Mouse (Mus musculus): ENCODE results near the gene Hist1h3g.

The Hist1h3g gene

GRCm38 (mm10) chr13:23535137-23536075 is at the start of gene Hist1h3g:
Hist1h3g (plus strand) TSS chr13:23535422.
- DNase-seq (ENCODE audit: low read depth, low spot score) = peak; percentile 98

DNA sequence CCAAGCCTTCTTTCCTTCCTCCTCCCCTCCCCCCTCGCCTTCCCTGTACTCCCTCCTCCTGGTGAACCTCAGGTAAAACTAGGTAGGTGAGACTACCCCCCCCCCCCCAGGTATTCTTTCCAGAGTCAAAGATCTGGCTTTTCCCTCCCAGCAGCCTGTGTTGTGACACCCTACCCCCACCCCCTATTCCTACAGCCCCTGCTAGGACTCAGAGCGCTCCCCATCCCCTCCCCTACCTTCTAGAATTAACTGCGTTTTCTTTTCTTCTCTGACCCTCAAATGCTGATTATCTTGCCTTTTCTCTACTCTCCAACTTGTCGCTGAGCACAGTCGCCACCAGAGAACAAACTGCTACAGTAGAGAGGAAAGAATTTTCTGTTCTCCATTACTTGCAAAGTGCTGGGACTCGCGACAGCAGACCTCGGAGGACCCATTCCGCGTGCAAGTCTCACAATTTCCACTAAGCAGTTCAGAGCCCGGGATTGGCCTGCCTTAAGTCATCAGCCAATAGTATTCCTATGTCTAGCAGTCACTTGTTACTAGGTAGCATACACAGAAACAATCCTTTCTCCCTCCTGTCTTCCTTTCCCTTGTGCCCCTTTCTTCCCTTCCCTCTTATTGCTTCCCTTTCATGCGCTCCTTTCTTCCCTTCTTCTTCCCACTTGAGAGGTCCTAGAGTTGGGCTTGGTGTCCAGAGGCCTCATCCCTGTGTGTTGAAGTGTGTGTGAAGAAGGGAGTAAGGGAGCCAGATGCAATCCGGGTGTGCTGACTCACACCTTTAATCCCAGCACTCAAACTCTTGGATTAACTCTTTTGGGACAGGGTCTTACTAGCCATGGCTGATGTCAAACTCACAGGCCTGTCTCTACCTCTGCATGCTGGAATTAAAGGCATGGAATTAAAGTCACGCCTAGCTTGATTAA is 46.6 kb upstream of the Hist1h3g start, which contains the start of gene Btn2a2:
Gene Btn2a2 (minus strand): TSS at position 458 of the 923 bp plus-strand sequence.
- DNase-seq (ENCODE audit: low read depth, low spot score) = peak; percentile 89

GRCm38 (mm10) chr13:23490863-23491262 is 44.4 kb upstream of the Hist1h3g start:
- no peak for DNase-seq (ENCODE audit: low read depth, low spot score)

DNA sequence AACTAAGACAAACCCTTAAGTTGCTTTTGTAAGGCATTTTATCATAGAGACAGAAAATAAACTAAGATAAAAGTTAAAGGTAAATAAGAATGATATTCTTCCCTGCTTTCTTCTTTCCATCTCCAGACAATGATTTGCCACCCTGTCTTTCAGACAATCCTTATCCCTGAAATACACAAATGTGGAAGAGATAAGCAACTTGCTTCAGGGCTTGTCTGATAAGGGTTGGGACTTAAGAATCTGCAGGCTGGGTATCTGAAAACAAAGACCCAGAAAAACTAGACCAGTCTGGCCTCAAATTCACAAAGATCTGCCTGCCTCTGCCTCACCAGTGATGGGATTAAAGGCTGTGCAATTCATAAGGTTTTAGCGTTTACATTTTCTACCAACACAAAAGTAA is 44.0 kb upstream of the Hist1h3g start:
- no peak for DNase-seq (ENCODE audit: low read depth, low spot score)

DNA sequence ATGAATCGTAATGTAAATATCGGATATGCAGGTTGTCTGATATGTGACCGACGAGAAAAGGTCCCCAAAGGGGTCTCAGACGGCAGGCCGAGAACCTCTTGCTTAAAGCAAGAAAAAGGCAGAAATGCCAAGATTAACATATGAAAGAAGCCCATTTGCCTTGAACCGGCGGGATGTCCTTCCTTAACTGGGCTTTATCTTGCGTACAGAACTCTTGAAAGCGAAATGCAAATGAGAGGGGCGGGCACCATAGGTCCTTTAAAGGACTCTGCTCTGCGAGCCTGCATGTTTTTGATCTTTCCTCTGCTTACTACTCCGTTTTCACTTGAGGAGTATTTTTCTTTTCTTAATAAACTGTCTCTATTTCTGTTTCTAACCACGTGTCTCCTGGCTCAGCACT is 43.2 kb upstream of the Hist1h3g start:
- peak; percentile 95 for DNase-seq (ENCODE audit: low read depth, low spot score)

DNA sequence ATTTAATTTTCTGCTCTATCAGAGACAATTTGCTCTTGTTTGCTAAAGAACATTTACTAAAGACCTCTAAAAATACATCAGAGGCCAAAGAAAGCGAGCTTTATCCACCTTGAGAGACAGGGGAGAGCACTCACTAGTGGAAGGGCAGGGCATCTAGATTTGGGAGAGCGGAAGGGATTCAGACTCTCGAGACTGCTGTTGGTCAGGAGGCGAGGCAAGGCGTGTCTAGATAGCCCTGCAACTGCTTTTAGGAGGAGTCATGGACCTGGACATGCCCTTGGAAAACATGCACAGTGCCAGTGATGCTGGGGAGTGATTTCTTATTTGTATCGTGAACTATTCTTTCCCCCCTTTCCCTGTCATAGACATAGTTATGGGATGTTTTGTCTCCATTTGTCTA is 39.7 kb upstream of the Hist1h3g start:
- peak; percentile 59 for DNase-seq (ENCODE audit: low read depth, low spot score)

DNA sequence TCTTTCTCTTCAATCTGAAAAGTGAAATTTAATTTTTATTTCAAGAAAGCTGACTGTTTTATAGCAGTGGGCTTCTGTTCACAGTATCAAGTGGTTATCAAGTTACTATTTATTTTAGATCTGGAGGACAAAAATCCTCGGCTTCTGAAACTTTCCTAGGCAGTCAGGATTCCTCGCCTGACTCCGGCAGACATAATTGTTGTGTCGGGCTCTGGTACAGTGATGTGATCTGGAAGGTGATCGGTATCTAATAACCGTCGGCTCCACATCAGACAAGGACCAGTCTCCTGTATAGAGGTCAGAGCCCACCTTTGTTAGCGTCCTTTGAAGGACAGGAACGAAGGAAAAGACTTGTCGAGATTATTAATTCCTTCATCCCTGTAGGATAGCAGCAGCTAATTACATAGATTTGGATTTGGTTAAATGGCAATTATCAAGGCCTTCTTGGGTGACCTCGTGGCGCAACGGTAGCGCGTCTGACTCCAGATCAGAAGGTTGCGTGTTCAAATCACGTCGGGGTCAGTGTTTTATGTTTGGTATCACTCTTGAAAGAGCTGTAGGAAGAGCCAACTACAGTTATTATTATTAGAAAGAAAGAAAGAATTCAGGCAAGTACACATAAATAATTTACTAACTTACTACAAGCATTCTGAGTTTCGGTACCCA is 37.4 kb upstream of the Hist1h3g start:
- DNase-seq (ENCODE audit: low read depth, low spot score) = peak; percentile 85

- peak; percentile 41 for DNase-seq (ENCODE audit: low read depth, low spot score)
Measured at GRCm38 (mm10) chr13:23498653-23499052, 36.6 kb upstream of the Hist1h3g start.

GRCm38 (mm10) chr13:23499943-23500342 is 35.3 kb upstream of the Hist1h3g start:
- DNase-seq (ENCODE audit: low read depth, low spot score) = peak; percentile 55

DNA sequence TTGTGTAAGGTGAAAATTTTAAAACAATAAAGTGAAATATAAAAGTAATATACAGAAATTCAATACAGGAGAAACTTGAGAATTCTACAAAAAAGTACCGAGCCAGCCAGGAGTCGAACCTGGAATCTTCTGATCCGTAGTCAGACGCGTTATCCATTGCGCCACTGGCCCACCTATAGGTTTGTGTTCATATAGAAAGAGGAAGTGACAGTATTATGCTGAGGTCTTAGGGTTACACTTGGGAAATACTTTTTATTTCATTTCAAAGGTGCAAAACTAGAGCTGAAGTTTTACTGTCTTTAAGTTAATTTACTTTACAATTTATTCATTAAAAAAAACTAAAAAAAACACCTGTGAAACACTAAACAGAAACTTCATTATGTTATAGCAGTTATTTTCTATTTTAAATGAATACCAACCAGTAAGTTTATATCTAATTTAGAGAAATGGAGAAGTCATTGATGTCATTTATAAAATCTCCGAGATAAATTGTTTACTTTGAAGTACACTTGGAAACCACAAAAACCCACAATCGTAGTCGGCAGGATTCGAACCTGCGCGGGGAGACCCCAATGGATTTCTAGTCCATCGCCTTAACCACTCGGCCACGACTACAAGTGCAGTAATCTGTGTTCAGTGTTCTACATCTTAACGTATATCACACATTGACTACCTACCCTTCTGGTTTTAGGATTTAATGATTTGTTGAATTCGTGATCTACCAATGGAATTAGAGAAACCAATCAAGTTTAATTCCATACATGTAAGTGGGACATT is 34.6 kb upstream of the Hist1h3g start:
- DNase-seq (ENCODE audit: low read depth, low spot score) = peak; percentile 92

GRCm38 (mm10) chr13:23501511-23501910 is 33.7 kb upstream of the Hist1h3g start:
- no peak for DNase-seq (ENCODE audit: low read depth, low spot score)

- DNase-seq (ENCODE audit: low read depth, low spot score) = no peak
Measured at GRCm38 (mm10) chr13:23502031-23502567, 33.1 kb upstream of the Hist1h3g start.

DNA sequence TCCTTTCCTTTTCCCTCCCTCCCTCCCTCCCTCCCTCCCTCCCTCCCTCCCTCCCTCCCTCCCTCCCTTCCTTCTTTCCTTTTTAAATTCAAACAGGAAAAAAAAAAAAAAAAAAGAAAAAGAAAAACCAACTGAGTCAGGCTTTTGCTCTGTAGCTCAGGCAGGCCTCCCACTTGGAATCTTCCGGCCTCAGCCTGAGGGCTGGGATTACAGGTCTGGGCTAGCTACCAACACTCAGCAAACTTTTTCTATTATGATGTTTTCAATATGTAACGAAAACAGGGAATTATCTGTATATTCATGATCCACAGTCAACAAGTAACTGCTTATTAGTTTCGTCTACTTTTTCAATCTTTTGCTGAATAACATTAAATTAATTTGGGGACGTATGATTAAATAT is 32.3 kb upstream of the Hist1h3g start:
- no peak for DNase-seq (ENCODE audit: low read depth, low spot score)

- peak; percentile 89 for DNase-seq (ENCODE audit: low read depth, low spot score)
Measured at GRCm38 (mm10) chr13:23503797-23504196, 31.4 kb upstream of the Hist1h3g start.

GRCm38 (mm10) chr13:23505662-23506345 is 29.4 kb upstream of the Hist1h3g start:
- peak; percentile 74 for DNase-seq (ENCODE audit: low read depth, low spot score)

DNA sequence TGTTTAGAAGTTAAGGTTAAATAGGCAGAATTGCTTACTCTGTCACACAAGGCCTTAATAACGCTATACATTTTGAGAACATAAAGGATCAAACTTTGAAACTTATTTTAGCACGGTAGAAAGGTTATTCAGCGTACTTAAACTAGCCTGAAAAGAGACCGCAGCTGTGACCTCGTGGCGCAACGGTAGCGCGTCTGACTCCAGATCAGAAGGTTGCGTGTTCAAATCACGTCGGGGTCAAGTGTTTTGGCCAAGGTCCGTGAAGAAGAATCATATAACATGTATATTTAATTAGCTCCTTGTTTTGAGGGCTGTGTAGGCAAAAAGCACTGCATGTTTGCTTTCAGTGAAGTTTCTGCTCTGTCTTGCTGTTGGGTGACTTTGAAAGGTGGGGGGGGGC is 28.9 kb upstream of the Hist1h3g start:
- DNase-seq (ENCODE audit: low read depth, low spot score) = peak; percentile 82

DNA sequence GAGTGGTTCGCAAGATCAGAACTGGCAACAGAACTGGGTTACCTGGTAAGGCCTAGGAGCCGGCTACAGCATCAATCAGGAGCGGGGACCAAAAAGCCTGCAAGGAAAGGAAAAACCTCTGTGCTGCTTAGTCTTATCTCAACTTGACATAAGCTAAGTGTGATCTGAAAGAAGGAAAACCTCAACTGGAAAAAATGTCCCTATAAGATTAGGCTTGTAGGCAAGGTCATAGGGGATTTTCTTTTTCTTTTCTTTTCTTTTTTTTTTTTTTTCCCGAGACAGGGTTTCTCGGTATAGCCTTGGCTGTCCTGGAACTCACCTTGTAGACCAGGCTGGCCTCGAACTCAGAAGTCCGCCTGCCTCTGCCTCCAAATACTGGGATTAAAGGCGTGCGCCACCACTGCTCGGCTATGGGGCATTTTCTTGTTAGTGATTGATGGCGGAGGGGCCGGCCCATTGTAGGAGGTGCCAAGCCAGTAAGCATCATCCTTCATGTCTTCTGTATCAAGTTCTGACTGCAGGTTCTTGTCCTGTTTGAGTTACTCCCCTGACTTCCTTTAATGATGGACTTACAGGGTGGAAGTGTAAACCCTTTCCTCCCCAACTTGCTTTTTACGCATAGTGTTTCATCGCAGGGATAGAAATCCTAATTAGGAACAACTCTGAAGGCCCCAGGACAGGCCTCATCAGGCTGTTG is 28.3 kb upstream of the Hist1h3g start:
- peak; percentile 93 for DNase-seq (ENCODE audit: low read depth, low spot score)

DNA sequence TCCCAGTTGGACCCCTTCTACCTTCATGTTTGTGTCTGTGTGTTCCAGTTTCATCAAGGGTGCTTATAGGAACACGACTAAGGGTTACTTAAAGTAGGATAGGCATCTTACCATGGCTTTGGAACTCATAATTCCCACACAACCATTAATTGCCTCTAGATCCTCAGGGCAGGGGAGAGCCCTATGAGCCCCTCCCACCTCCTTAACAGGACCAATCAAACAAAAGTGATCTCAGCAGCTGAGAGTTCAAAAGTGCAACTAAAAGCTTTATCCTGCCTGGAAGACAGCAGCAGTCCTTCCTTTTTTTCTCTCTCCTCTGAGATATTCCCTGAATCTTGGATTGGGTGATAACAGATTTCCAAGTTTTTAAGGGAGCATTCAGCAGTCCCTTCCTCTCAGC is 25.1 kb upstream of the Hist1h3g start:
- peak; percentile 51 for DNase-seq (ENCODE audit: low read depth, low spot score)

- DNase-seq (ENCODE audit: low read depth, low spot score) = peak; percentile 86
Measured at GRCm38 (mm10) chr13:23513517-23513916, 21.7 kb upstream of the Hist1h3g start.
